Mouse (Mus musculus) adrenal gland (tissue): ENCODE results near the gene Ccdc38.
"Not testable (repeated sequence)": the region's sequence is repeated elsewhere in the genome, so short reads cannot be mapped to it uniquely, and the experiment has no call there.

Source experiments
- intact Hi-C: fragments of 180-260 bp; cut with DNase I; formaldehyde crosslinking; loops from one replicate; pipeline ENCODE4 v1.15.1; 2025

Gene Ccdc38

DNA sequence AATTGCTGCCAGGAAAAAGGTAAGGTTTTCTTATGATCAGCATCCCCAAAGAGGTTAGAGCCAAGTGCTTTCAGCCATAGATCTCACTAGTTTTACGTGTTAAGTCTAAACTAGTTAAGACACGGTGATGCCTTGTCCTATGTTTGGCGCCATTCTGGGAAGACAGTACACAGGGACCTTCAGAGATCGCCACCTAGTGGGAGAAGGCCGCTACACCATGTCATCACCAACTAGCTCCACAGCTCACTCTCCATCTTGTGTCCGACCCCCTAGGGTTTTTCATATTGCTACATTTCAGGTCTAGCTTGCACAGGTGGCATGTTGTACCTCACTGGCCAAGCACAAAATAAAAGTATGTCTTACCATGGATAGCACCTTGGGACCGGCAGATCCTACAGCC, 8.6 kb downstream of the Ccdc38 start:
- intact Hi-C loops = loop anchor here (5.0 kb wide), 2 partner anchors 62 to 122 kb away; partner anchors contain the start of gene Hal

GRCm38 (mm10) chr10:93549821-93550220, 9.4 kb downstream of the Ccdc38 start:
- intact Hi-C loops = loop anchor here (5.0 kb wide), 2 partner anchors 63 to 123 kb away; partner anchors contain the start of gene Hal

- intact Hi-C loops = no loop called here
Measured at GRCm38 (mm10) chr10:93552596-93552995, 12.2 kb downstream of the Ccdc38 start.

DNA sequence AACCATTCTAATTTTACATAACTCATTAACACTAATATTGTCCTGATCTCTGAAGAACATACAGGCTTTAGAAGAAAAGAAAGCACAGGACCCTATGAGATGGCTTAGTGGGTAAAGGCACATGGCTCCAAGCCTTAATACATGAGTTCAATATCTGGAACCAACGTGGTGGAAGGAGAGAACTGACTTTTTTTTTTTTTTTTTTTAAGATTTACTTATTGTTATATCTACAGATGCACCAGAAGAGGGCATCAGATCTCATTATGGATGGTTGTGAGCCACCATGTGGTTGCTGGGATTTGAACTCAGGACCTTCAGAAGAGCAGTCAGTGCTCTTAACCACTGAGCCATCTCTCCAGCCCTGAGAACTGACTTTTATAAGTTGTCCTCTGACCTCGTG, 17.5 kb downstream of the Ccdc38 start:
- intact Hi-C loops = not testable (repeated sequence)

DNA sequence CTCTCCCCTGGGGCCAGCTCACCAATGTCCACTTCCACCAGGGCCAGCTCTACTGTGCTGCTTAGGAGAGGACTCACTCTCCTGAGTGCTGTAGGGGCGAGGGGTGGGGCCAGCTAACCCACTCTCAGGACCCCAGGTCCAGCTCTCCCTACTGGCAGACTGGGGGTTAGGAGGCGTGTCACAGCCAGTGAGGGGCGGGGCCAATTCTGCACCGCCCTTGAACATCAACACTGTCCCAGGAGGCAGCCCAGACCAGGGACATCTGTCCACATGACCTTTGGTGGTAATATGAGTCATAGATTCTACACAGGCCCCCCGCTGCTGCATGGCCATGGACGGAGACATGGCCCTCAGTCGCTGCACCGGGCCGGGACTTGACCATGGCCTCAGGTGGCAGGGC, 19.4 kb downstream of the Ccdc38 start:
- intact Hi-C loops = loop anchor here (10.0 kb wide), 1 partner anchor 515 kb away; no protein-coding TSS in a partner anchor

DNA sequence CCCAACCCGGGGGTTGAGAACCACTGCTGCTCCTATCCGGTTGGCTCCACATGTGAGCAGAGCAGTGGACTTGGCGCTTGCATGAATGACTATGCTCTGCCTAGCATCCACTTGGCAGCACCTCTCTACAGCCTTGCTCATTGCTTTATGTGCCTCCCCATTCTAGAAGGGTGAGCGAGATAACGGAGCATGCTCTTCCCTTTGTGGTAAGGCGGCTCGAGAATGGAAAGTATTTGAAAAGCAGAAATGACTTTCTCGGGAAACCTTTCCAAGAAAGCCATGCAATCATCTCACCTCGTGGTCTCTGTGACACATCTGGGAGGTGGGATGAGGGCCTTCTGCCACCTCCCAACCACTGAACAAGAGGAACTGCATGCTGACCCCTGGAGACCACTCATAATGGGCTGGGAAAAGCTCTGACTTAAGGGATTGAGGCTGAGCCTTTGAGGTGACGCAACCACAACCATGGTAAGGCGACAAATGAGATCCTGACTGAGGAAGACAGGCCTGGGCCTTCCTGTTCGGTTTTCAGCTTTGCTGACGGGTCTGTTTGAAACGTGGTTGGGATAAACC, 24.2 kb downstream of the Ccdc38 start:
- intact Hi-C loops = loop anchor here (10.0 kb wide), 1 partner anchor 520 kb away; no protein-coding TSS in a partner anchor

DNA sequence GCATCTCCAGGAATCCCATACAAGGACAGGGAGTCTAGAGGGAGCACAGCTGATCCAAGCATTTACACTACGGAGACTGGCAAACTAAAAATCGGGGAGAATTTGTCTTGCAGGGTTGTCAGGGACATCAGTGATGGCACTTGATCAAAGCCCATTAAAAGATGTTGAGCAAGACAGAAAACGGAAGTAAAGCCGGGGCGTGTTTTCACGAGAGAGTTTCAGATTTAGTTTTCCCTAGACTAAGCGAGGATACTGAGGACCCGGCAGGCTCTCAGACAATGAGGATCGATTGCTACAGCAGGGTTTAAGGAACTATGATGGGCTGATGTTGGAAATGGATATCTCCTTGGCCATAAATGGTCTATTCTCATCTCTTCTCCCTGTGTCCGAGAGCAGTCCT, 26.6 kb downstream of the Ccdc38 start:
- intact Hi-C loops = loop anchor here (10.0 kb wide), 1 partner anchor 522 kb away; no protein-coding TSS in a partner anchor

GRCm38 (mm10) chr10:93567841-93568566, 27.6 kb downstream of the Ccdc38 start:
- intact Hi-C loops = loop anchor here (10.0 kb wide), 1 partner anchor 523 kb away; no protein-coding TSS in a partner anchor

DNA sequence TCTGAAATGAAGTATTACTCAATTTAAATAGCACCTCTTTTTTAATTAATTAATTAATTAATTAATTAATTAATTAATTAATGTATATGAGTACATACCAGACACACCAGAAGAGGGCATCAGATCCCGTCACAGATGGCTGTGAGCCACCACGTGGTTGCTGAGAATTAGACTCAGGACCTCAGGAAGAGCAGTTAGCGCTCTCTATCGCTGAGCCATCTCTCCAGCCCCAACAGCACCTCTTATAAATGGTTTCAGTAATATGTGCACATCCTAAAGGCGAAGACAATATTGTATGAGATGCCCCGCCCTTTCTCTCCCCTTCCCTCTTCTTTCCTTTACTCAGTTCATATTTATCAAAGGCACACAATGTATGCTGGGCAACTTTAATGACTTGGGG, 28.2 kb downstream of the Ccdc38 start:
- intact Hi-C loops = loop anchor here (10.0 kb wide), 1 partner anchor 524 kb away; no protein-coding TSS in a partner anchor

- intact Hi-C loops = no loop called here
Measured at GRCm38 (mm10) chr10:93572209-93572608, 31.8 kb downstream of the Ccdc38 start.

DNA sequence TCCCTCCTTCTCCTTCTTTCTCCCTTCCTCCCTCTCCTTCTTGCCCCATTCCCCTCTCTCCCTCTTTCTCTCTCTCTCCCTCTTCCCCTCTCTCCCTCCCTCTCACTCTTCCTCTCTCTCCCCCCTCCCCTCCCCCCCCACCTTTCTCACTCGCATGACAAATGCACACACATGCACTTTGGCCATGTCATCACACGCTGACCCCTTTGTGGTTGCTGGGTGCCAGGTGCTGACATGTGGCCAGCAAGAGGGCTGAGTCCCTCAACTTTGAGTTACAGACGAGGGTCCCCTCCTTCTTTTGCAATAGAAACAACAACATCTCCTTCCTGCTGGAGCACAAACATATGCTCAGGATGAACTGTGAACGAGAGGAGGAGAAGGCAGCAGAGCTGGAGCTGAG, 34.5 kb downstream of the Ccdc38 start:
- intact Hi-C loops = loop anchor here (5.0 kb wide), 2 partner anchors 88 to 148 kb away; partner anchors contain the start of gene Hal

- intact Hi-C loops = loop anchor here (5.0 kb wide), 2 partner anchors 89 to 149 kb away; partner anchors contain the start of gene Hal
Measured at GRCm38 (mm10) chr10:93575960-93576359, 35.5 kb downstream of the Ccdc38 start.

DNA sequence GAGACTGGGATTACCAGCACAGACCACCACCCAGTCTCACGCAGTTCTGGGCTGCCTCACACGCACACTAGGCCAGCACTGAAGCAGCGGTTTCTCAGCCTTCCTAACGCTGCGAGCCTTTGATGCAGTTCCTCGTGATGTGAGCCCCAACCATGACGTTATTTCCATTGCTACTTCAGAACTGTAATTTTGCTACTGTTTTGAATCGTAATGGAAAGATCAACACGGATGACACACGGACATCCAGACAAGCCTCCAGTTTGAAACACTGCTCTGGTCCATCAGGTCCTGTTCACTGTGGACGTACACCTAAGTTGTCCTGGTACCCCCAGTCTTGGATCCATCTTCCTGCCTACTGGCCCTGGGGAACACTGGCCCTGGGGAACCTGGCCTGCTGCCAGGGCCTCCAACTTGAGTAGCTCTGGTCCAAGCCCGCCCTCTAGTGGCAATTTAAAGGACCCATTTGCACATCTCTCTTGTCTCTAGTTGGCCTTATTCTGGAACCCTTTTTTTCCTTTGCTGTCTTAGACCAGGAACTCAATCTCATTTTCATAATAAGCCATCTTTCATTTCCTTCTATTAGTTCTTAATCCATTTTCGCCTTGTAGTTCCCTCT, 36.9 kb downstream of the Ccdc38 start:
- intact Hi-C loops = loop anchor here (5.0 kb wide), 2 partner anchors 90 to 150 kb away; partner anchors contain the start of gene Hal

DNA sequence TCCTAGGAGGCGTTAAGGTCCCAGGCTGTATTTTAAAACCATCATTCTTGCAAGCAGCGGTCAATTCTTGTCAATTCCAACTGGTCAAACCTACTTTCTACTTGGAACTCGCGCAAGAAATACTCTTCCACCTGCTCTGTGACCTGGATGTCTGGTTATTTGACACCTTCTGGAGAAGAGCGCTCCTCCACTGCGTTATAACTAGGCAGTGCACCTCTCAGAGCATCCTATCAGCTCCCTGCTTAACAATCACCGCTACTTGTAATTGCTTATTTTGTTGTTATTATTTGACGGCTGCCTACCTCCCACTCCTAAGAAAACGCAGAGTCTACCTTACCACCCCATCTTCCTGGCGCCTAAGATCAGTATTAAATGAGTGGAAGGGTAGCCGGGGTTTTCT, 48.4 kb downstream of the Ccdc38 start:
- intact Hi-C loops = no loop called here

DNA sequence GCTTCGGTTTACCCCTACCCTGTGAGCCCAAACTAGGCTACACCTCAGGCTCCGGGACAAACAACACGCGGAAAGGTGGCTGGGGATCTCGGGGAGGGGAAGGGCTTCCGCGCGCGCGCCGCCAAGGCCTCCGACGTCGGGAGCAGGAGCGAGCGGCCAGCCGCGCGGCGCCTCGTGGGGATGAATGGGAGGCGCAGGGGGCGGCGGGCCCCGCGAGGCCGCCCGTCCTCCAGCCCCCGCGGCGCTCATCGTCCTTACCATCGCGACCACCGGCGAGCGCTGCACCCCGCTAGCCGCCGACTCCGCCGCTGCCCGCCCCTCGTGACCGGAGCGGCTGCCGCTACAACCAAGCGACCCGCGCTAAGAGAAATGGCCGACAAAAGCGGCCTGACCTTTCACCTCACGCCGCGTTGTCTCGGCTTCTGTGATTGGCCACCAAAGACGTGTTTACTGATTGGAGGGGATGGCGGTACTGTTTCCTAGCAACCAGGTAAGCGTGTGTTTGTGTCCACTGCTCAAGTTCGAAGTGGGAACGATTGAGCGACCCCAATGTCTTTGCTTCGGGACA, 48.9 kb downstream of the Ccdc38 start, which contains the start of gene Snrpf:
Gene Snrpf (minus strand): TSS at position 426 of the 568 bp plus-strand sequence.
- intact Hi-C loops = no loop called here

DNA sequence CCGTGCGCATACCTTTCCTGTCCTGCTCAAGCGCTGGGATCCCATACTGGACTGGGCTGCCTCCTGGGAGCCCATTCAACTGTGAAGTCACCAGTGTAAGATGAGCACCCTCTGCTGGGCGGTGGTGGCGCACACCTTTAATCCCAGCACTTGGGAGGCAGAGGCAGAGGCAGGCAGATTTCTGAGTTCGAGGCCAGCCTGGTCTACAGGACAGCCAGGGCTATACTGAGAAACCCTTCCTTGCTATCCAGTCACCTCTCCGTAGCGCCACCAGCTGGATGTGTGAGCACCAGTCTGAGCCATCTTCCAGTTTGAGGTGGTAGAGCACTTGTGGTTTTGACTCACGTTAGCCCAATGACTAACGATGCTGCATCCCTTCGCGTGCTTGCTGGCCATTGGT, 52.0 kb downstream of the Ccdc38 start:
- intact Hi-C loops = loop anchor here (5.0 kb wide), 2 partner anchors 185 to 220 kb away; no protein-coding TSS in a partner anchor

- intact Hi-C loops = loop anchor here (5.0 kb wide), 2 partner anchors 183 to 218 kb away; no protein-coding TSS in a partner anchor
Measured at GRCm38 (mm10) chr10:93594022-93594482, 53.6 kb downstream of the Ccdc38 start.

GRCm38 (mm10) chr10:93595831-93596230, 55.4 kb downstream of the Ccdc38 start:
- intact Hi-C loops = no loop called here

- intact Hi-C loops = no loop called here
Measured at GRCm38 (mm10) chr10:93596641-93597040, 56.2 kb downstream of the Ccdc38 start.

DNA sequence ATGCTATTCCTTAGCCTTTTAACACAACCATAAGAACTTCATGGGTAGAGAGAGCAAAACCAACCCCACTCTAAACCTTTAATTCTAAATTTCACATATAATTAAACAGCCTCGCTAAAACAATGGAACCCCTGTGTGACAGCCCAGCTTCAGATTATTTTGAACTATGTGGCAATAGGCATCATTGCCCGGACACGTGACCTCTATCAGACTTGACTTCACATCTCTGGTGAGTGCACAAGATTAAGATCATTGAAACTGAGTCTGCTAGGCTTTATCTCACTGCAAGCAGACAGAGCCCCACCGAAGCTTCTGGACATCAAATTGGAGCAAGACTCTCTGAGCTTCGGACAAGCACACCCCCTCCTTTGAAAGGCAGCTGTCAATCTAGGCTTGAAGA, 61.9 kb downstream of the Ccdc38 start:
- intact Hi-C loops = no loop called here

DNA sequence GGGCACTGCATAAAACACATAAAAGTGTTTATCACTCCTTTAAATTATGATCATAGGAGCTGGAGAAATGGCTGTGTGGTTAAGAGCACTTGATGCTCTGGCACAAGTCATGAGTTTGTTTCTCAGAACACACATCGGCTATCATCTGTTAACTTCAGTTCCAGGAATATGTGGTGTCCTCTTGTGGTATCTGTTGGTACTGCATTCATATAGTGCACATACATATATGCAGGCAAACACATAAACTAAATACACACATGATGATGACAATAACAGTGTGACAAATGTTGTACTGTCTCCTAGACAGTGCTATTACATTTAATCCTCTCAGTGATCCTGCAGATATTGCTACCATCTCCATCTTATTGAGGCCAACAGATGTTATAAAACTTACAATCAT, 62.8 kb downstream of the Ccdc38 start:
- intact Hi-C loops = no loop called here
